Mouse (Mus musculus): ENCODE measurements around the gene Lrfn4. TPM values are rescaled to one million over a fixed set of nuclear protein-coding genes. Genes with fewer than 3 reads are reported as not detected.

The Lrfn4 gene
- polyA plus RNA-seq, 1 experiment, result 0.18 TPM

- no peak overlapping the region for H3K4me3 ChIP-seq (replicated peaks)
- TF ChIP-seq GATA1 (IDR thresholded peaks at IDR 0.05; ENCODE audit: low read length) (no peak), TAL1 (IDR thresholded peaks at IDR 0.05; ENCODE audit: low read length) (no peak)
- H3K9me3 ChIP-seq (ENCODE audit: control insufficient read depth, low read length), result no peaks in the 10 kb centered on the region
- peaks cover 41% of the 10 kb centered on the region for H3K27me3 ChIP-seq (ENCODE audit: control insufficient read depth)
- H3K4me1 ChIP-seq (ENCODE audit: control insufficient read depth), result peaks cover 35% of the 10 kb centered on the region
- peaks cover 70% of the 10 kb centered on the region for H3K36me3 ChIP-seq (ENCODE audit: control insufficient read depth)
Observed at GRCm38 (mm10) chr19:4613464-4614304, 1.8 kb downstream of the Lrfn4 start.

- H3K4me1 ChIP-seq (ENCODE audit: control insufficient read depth), result peaks cover 33% of the 10 kb centered on the region
- H3K36me3 ChIP-seq (ENCODE audit: control insufficient read depth), result peaks cover 69% of the 10 kb centered on the region
- no peak overlapping the region for H3K4me3 ChIP-seq (replicated peaks)
- H3K9me3 ChIP-seq (ENCODE audit: control insufficient read depth, low read length), result no peaks in the 10 kb centered on the region
- TF ChIP-seq GATA1 (IDR thresholded peaks at IDR 0.05; ENCODE audit: low read length) (no peak), TAL1 (IDR thresholded peaks at IDR 0.05; ENCODE audit: low read length) (no peak)
- peaks cover 37% of the 10 kb centered on the region for H3K27me3 ChIP-seq (ENCODE audit: control insufficient read depth)
Observed at GRCm38 (mm10) chr19:4612181-4612961, 3.1 kb downstream of the Lrfn4 start.

GRCm38 (mm10) chr19:4610109-4610508 is 5.4 kb downstream of the Lrfn4 start:
- Histone ChIP-seq H3K36me3 (ENCODE audit: control insufficient read depth) (peaks cover 76% of the 10 kb centered on the region), H3K9me3 (ENCODE audit: control insufficient read depth, low read length) (no peaks in the 10 kb centered on the region), H3K27me3 (ENCODE audit: control insufficient read depth) (peaks cover 15% of the 10 kb centered on the region), H3K4me3 (replicated peaks) (no peak overlapping the region), H3K4me1 (ENCODE audit: control insufficient read depth) (peaks cover 18% of the 10 kb centered on the region)
- TF ChIP-seq TAL1 (IDR thresholded peaks at IDR 0.05; ENCODE audit: low read length), result no peak
- TF ChIP-seq GATA1 (IDR thresholded peaks at IDR 0.05; ENCODE audit: low read length), result no peak

- Histone ChIP-seq H3K4me1 (ENCODE audit: control insufficient read depth) (peaks cover 23% of the 10 kb centered on the region), H3K4me3 (replicated peaks) (no peak overlapping the region), H3K27me3 (ENCODE audit: control insufficient read depth) (no peaks in the 10 kb centered on the region), H3K9me3 (ENCODE audit: control insufficient read depth, low read length) (no peaks in the 10 kb centered on the region), H3K36me3 (ENCODE audit: control insufficient read depth) (peaks cover 78% of the 10 kb centered on the region)
- TF ChIP-seq GATA1 (IDR thresholded peaks at IDR 0.05; ENCODE audit: low read length) (no peak), TAL1 (IDR thresholded peaks at IDR 0.05; ENCODE audit: low read length) (no peak)
Observed at GRCm38 (mm10) chr19:4608511-4608910, 7.0 kb downstream of the Lrfn4 start.

GRCm38 (mm10) chr19:4607406-4607805 is 8.1 kb downstream of the Lrfn4 start:
- H3K27me3 ChIP-seq (ENCODE audit: control insufficient read depth), result no peaks in the 10 kb centered on the region

GRCm38 (mm10) chr19:4605654-4606053 is 9.8 kb downstream of the Lrfn4 start:
- Histone ChIP-seq H3K36me3 (ENCODE audit: control insufficient read depth) (peaks cover 75% of the 10 kb centered on the region), H3K4me1 (ENCODE audit: control insufficient read depth) (peaks cover 28% of the 10 kb centered on the region), H3K4me3 (replicated peaks) (no peak overlapping the region), H3K9me3 (ENCODE audit: control insufficient read depth, low read length) (no peaks in the 10 kb centered on the region), H3K27me3 (ENCODE audit: control insufficient read depth) (no peaks in the 10 kb centered on the region)
- TF ChIP-seq GATA1 (IDR thresholded peaks at IDR 0.05; ENCODE audit: low read length) (no peak), TAL1 (IDR thresholded peaks at IDR 0.05; ENCODE audit: low read length) (no peak)

More at GRCm38 (mm10) chr19:4607406-4607805, 8.1 kb downstream of the Lrfn4 start:
- H3K4me1 ChIP-seq (ENCODE audit: control insufficient read depth), result peaks cover 28% of the 10 kb centered on the region
- peaks cover 79% of the 10 kb centered on the region for H3K36me3 ChIP-seq (ENCODE audit: control insufficient read depth)
- no peak overlapping the region for H3K4me3 ChIP-seq (replicated peaks)
- TF ChIP-seq GATA1 (IDR thresholded peaks at IDR 0.05; ENCODE audit: low read length), result no peak
- TF ChIP-seq TAL1 (IDR thresholded peaks at IDR 0.05; ENCODE audit: low read length), result no peak
- H3K9me3 ChIP-seq (ENCODE audit: control insufficient read depth, low read length), result no peaks in the 10 kb centered on the region

- TF ChIP-seq TAL1 (IDR thresholded peaks at IDR 0.05; ENCODE audit: low read length) (no peak), GATA1 (IDR thresholded peaks at IDR 0.05; ENCODE audit: low read length) (no peak)
- Histone ChIP-seq H3K36me3 (ENCODE audit: control insufficient read depth) (peaks cover 59% of the 10 kb centered on the region), H3K4me1 (ENCODE audit: control insufficient read depth) (peaks cover 30% of the 10 kb centered on the region), H3K4me3 (replicated peaks) (no peak overlapping the region), H3K9me3 (ENCODE audit: control insufficient read depth, low read length) (no peaks in the 10 kb centered on the region), H3K27me3 (ENCODE audit: control insufficient read depth) (no peaks in the 10 kb centered on the region)
Observed at GRCm38 (mm10) chr19:4603801-4604723, 11.4 kb downstream of the Lrfn4 start.

GRCm38 (mm10) chr19:4602459-4602858 is 13.0 kb downstream of the Lrfn4 start:
- no peaks in the 10 kb centered on the region for H3K9me3 ChIP-seq (ENCODE audit: control insufficient read depth, low read length)
- TF ChIP-seq TAL1 (IDR thresholded peaks at IDR 0.05; ENCODE audit: low read length) (no peak), GATA1 (IDR thresholded peaks at IDR 0.05; ENCODE audit: low read length) (no peak)
- H3K4me3 ChIP-seq (replicated peaks), result no peak overlapping the region
- peaks cover 30% of the 10 kb centered on the region for H3K4me1 ChIP-seq (ENCODE audit: control insufficient read depth)
- H3K36me3 ChIP-seq (ENCODE audit: control insufficient read depth), result peaks cover 46% of the 10 kb centered on the region
- no peaks in the 10 kb centered on the region for H3K27me3 ChIP-seq (ENCODE audit: control insufficient read depth)

Data from erythroblast, embryonic 14.5 days (primary cell).